In genomic region chr6:125039533-125040153, GRCm38 (mm10) we compare ENCODE assay signal across 8 mouse cellular contexts. TPM values are rescaled to one million over a fixed set of nuclear protein-coding genes. Genes with fewer than 3 reads are reported as not detected.
DNase-seq lines count a peak whose midpoint lies in the region; ATAC-seq and TF ChIP-seq lines count a peak whose summit lies in the region.

Gene Ing4 (plus strand): TSS chr6:125039760.

- H3K36me3 ChIP-seq in forebrain, embryonic 10.5 days (replicated peaks), result peaks cover 59% of the 10 kb centered on the region
- H3K36me3 ChIP-seq in heart, embryonic 15.5 days, result peaks cover 34% of the 10 kb centered on the region
- H3K36me3 ChIP-seq in liver, embryonic 14.5 days (replicated peaks; ENCODE audit: control insufficient read depth, insufficient read depth, low read depth), result peaks cover 26% of the 10 kb centered on the region
- peaks cover 7% of the 10 kb centered on the region for H3K36me3 ChIP-seq in neural tube, embryonic 11.5 days (ENCODE audit: control insufficient read depth, insufficient read depth, low read length)
- peaks cover 17% of the 10 kb centered on the region for H3K36me3 ChIP-seq in stomach, postnatal 0 days (ENCODE audit: control insufficient read depth, insufficient read depth, low read length)

- H3K4me3 ChIP-seq in forebrain, embryonic 10.5 days, result peak within 1 kb of the TSS; percentile 79
- H3K4me3 ChIP-seq in heart, embryonic 15.5 days, result peak within 1 kb of the TSS; percentile 77
- peak within 1 kb of the TSS; percentile 71 to 94 for H3K4me3 ChIP-seq in liver, embryonic 14.5 days (ENCODE audit: insufficient read depth in 1 of 2, low read depth in 2 of 2, low read length in 2 of 2)
- peak within 1 kb of the TSS; percentile 66 for H3K4me3 ChIP-seq in neural tube, embryonic 11.5 days (ENCODE audit: low read depth, low read length)
- peak within 1 kb of the TSS; percentile 69 for H3K4me3 ChIP-seq in stomach, postnatal 0 days (ENCODE audit: low read depth, low read length)

- no peak for TF ChIP-seq CTCF in liver, embryonic 14.5 days (IDR thresholded peaks at IDR 0.05; ENCODE audit: low read depth)
- no peak for TF ChIP-seq CTCF in stomach, postnatal 0 days (IDR thresholded peaks at IDR 0.05; ENCODE audit: low read depth)

- WGBS in forebrain, embryonic 10.5 days, result under 1% methylated on average over 26 of the region's 26 CpGs
- under 1% methylated on average over 26 of the region's 26 CpGs for WGBS in heart, embryonic 15.5 days
- WGBS in liver, embryonic 14.5 days (ENCODE audit: insufficient replicate concordance), result under 1% methylated on average over 26 of the region's 26 CpGs
- WGBS in neural tube, embryonic 11.5 days, result under 1% methylated on average over 26 of the region's 26 CpGs
- WGBS in stomach, postnatal 0 days, result 1% methylated on average over 26 of the region's 26 CpGs

- peak within 1 kb of the TSS; percentile 91 for H3K27ac ChIP-seq in forebrain, embryonic 10.5 days
- peak within 1 kb of the TSS; percentile 79 for H3K27ac ChIP-seq in heart, embryonic 15.5 days
- H3K27ac ChIP-seq in liver, embryonic 14.5 days, result peak within 1 kb of the TSS; percentile 57
- H3K27ac ChIP-seq in neural tube, embryonic 11.5 days (ENCODE audit: low read depth, low read length), result no peak within 1 kb of the TSS; the same call in 1 of the 2 replicates
- peak within 1 kb of the TSS; percentile 77 for H3K27ac ChIP-seq in stomach, postnatal 0 days (replicated peaks)

- peak within 1 kb of the TSS; percentile 80 for H3K4me2 ChIP-seq in heart, embryonic 15.5 days
- peak within 1 kb of the TSS; percentile 92 for H3K4me2 ChIP-seq in liver, embryonic 14.5 days (ENCODE audit: low read depth)
- H3K4me2 ChIP-seq in neural tube, embryonic 11.5 days (ENCODE audit: low read depth), result peak within 1 kb of the TSS; percentile 58
- peak within 1 kb of the TSS; percentile 63 for H3K4me2 ChIP-seq in stomach, postnatal 0 days (replicated peaks; ENCODE audit: low read depth)

- peak; percentile 76 to 87 for DNase-seq in CD8-positive naive resting alpha-beta T cell, adult 2 months (ENCODE audit: low read depth in 2 of 2, low spot score in 2 of 2)
- DNase-seq in c-Kit-positive CD71-negative TER-119-negative erythroid progenitor cells, embryonic 14.5 days (ENCODE audit: low read depth), result peak; percentile 93
- DNase-seq in forebrain, embryonic 10.5 days (ENCODE audit: extremely low spot score, low spot score), result peak; percentile 85
- peak; percentile 97 for DNase-seq in kidney, postnatal 25 days
- peak; percentile 95 to 97 (median 96) for DNase-seq in liver, embryonic 14.5 days (ENCODE audit: low read depth in 3 of 3, low spot score in 3 of 3)
- peak; percentile 92 for DNase-seq in neural tube, embryonic 11.5 days (ENCODE audit: low spot score)
- DNase-seq in stomach, postnatal 0 days (ENCODE audit: low spot score), result peak; percentile 89

- no peaks in the 10 kb centered on the region for H3K9me3 ChIP-seq in forebrain, embryonic 10.5 days
- H3K9me3 ChIP-seq in heart, embryonic 15.5 days (replicated peaks), result no peaks in the 10 kb centered on the region
- no peaks in the 10 kb centered on the region for H3K9me3 ChIP-seq in liver, embryonic 14.5 days (ENCODE audit: control insufficient read depth, low read length)
- no peaks in the 10 kb centered on the region for H3K9me3 ChIP-seq in neural tube, embryonic 11.5 days (ENCODE audit: control insufficient read depth, low read length)
- H3K9me3 ChIP-seq in stomach, postnatal 0 days (ENCODE audit: control insufficient read depth, low read length), result no peaks in the 10 kb centered on the region

- TF ChIP-seq EP300 in liver, embryonic 14.5 days (IDR thresholded peaks at IDR 0.05; ENCODE audit: low read depth), result no peak
- TF ChIP-seq EP300 in stomach, postnatal 0 days (optimal IDR thresholded peaks at IDR 0.05), result no peak

- H3K4me1 ChIP-seq in forebrain, embryonic 10.5 days, result peaks cover 19% of the 10 kb centered on the region
- H3K4me1 ChIP-seq in heart, embryonic 15.5 days (replicated peaks), result peaks cover 17% of the 10 kb centered on the region
- H3K4me1 ChIP-seq in liver, embryonic 14.5 days (replicated peaks; ENCODE audit: control insufficient read depth in 2 of 2, insufficient read depth in 2 of 2, low read length in 1 of 2), result peaks cover 18 to 27% of the 10 kb centered on the region in 2 experiments
- H3K4me1 ChIP-seq in neural tube, embryonic 11.5 days (ENCODE audit: control insufficient read depth, insufficient read depth, low read length), result 0 out of 2 replicates have a peak, but pooled peaks cover 2% of the 10 kb centered on the region
- no peaks in the 10 kb centered on the region for H3K4me1 ChIP-seq in stomach, postnatal 0 days (replicated peaks; ENCODE audit: control insufficient read depth, insufficient read depth)

- peak within 1 kb of the TSS; percentile 66 for H3K9ac ChIP-seq in heart, embryonic 15.5 days
- H3K9ac ChIP-seq in liver, embryonic 14.5 days (replicated peaks), result peak within 1 kb of the TSS; percentile 76
- H3K9ac ChIP-seq in neural tube, embryonic 11.5 days (ENCODE audit: low read length), result peak within 1 kb of the TSS; percentile 81
- H3K9ac ChIP-seq in stomach, postnatal 0 days (ENCODE audit: low read length), result peak within 1 kb of the TSS; percentile 80

- peak; percentile 95 for ATAC-seq in heart, embryonic 15.5 days (replicated peaks; ENCODE audit: insufficient number of reproducible peaks, insufficient read depth, low FRiP score, low read depth)
- peak; percentile 94 for ATAC-seq in liver, embryonic 14.5 days (ENCODE audit: insufficient read depth)
- peak; percentile 95 for ATAC-seq in neural tube, embryonic 11.5 days (ENCODE audit: insufficient read depth, low FRiP score, low TSS enrichment)
- ATAC-seq in stomach, postnatal 0 days (ENCODE audit: low FRiP score, low TSS enrichment), result peak; percentile 92

- H3K27me3 ChIP-seq in forebrain, embryonic 10.5 days (ENCODE audit: poor library complexity, severe bottlenecking), result no peaks in the 10 kb centered on the region
- H3K27me3 ChIP-seq in heart, embryonic 15.5 days, result no peaks in the 10 kb centered on the region
- no peaks in the 10 kb centered on the region for H3K27me3 ChIP-seq in liver, embryonic 14.5 days (ENCODE audit: control insufficient read depth, insufficient read depth, low read length)
- H3K27me3 ChIP-seq in neural tube, embryonic 11.5 days (ENCODE audit: control insufficient read depth, insufficient read depth, low read length), result no peaks in the 10 kb centered on the region
- no peaks in the 10 kb centered on the region for H3K27me3 ChIP-seq in stomach, postnatal 0 days (ENCODE audit: control insufficient read depth, insufficient read depth, low read length)

RNA-seq across cellular contexts. Expression of gene Ing4, which starts in this region (rescaled TPM):
- 117 and 121 TPM in 2 replicates for polyA plus RNA-seq in forebrain, embryonic 10.5 days (2016; fragmentation: Nextera tagmentation; extraction: Ambion mirVana)
- polyA plus RNA-seq in heart, embryonic 15.5 days (2015; fragmentation: Nextera tagmentation; extraction: Ambion mirVana), result 79.2 and 83.1 TPM in 2 replicates
- 14.1 and 17.9 TPM in 2 replicates for polyA plus RNA-seq in liver, embryonic 14.5 days (2012; rRNA removed)
- 17.2 and 21.9 TPM in 2 replicates for polyA plus RNA-seq in liver, embryonic 14.5 days (2014; fragmentation: Nextera tagmentation; extraction: Ambion mirVana)
- polyA plus RNA-seq in neural tube, embryonic 11.5 days (2014; fragmentation: Nextera tagmentation; extraction: Ambion mirVana), result 130 and 132 TPM in 2 replicates
- 72.5 and 77.4 TPM in 2 replicates for polyA plus RNA-seq in stomach, postnatal 0 days (2015; fragmentation: Nextera tagmentation; extraction: Ambion mirVana)
